Mouse (Mus musculus): ENCODE measurements around the gene Grik1. TPM values are rescaled to one million over a fixed set of nuclear protein-coding genes. Genes with fewer than 3 reads are reported as not detected.

The Grik1 gene
- total RNA-seq, 2 experiments from 2014 or later: not detected

GRCm38 (mm10) chr16:87961419-87961818, 328.6 kb downstream of the Grik1 start:
- no peak for DNase-seq (ENCODE audit: low spot score)

- DNase-seq (ENCODE audit: low spot score): no peak
Observed at GRCm38 (mm10) chr16:87957449-87957848, 332.6 kb downstream of the Grik1 start.

GRCm38 (mm10) chr16:87956178-87956577, 333.9 kb downstream of the Grik1 start:
- no peak for DNase-seq (ENCODE audit: low spot score)

GRCm38 (mm10) chr16:87954715-87955441, 335.2 kb downstream of the Grik1 start:
- no peak for DNase-seq (ENCODE audit: low spot score)

GRCm38 (mm10) chr16:87953176-87953575, 336.9 kb downstream of the Grik1 start:
- no peak for DNase-seq (ENCODE audit: low spot score)

- DNase-seq (ENCODE audit: low spot score): no peak
Observed at GRCm38 (mm10) chr16:87949881-87950280, 340.2 kb downstream of the Grik1 start.

- no peak for DNase-seq (ENCODE audit: low spot score)
Observed at GRCm38 (mm10) chr16:87948122-87948521, 341.9 kb downstream of the Grik1 start.

GRCm38 (mm10) chr16:87944318-87944717, 345.7 kb downstream of the Grik1 start:
- no peak for DNase-seq (ENCODE audit: low spot score)

- no peak for DNase-seq (ENCODE audit: low spot score)
Observed at GRCm38 (mm10) chr16:87942103-87942865, 347.8 kb downstream of the Grik1 start.

GRCm38 (mm10) chr16:87934685-87935084, 355.4 kb downstream of the Grik1 start:
- no peak for DNase-seq (ENCODE audit: low spot score)

- DNase-seq (ENCODE audit: low spot score): no peak
Observed at GRCm38 (mm10) chr16:87931358-87931757, 358.7 kb downstream of the Grik1 start.

- DNase-seq (ENCODE audit: low spot score): no peak
Observed at GRCm38 (mm10) chr16:87930519-87930918, 359.5 kb downstream of the Grik1 start.

GRCm38 (mm10) chr16:87928671-87929070, 361.4 kb downstream of the Grik1 start:
- DNase-seq (ENCODE audit: low spot score): no peak

- DNase-seq (ENCODE audit: low spot score): no peak
Observed at GRCm38 (mm10) chr16:87917897-87918296, 372.2 kb downstream of the Grik1 start.

- DNase-seq (ENCODE audit: low spot score): no peak
Observed at GRCm38 (mm10) chr16:87917157-87917546, 372.9 kb downstream of the Grik1 start.

GRCm38 (mm10) chr16:87916209-87917156, 373.6 kb downstream of the Grik1 start:
- no peak for DNase-seq (ENCODE audit: low spot score)

GRCm38 (mm10) chr16:87915156-87915555, 374.9 kb downstream of the Grik1 start:
- no peak for DNase-seq (ENCODE audit: low spot score)

- no peak for DNase-seq (ENCODE audit: low spot score)
Observed at GRCm38 (mm10) chr16:87913781-87914180, 376.3 kb downstream of the Grik1 start.

- DNase-seq (ENCODE audit: low spot score): no peak
Observed at GRCm38 (mm10) chr16:87911201-87911600, 378.9 kb downstream of the Grik1 start.

GRCm38 (mm10) chr16:87902049-87902448, 388.0 kb downstream of the Grik1 start:
- no peak for DNase-seq (ENCODE audit: low spot score)

- DNase-seq (ENCODE audit: low spot score): no peak
Observed at GRCm38 (mm10) chr16:87901189-87901588, 388.9 kb downstream of the Grik1 start.

GRCm38 (mm10) chr16:87875927-87876326, 414.1 kb downstream of the Grik1 start:
- DNase-seq (ENCODE audit: low spot score): no peak

Measured in gastrocnemius, adult 18-20 months (tissue).